Mouse (Mus musculus) lung, embryonic 15.5 days (tissue): ENCODE data around the gene Tmco1. TPM values are rescaled to one million over a fixed set of nuclear protein-coding genes. Genes with fewer than 3 reads are reported as not detected.
A peak's percentile ranks its signal among the peaks of the same experiment; 100 is the strongest.
"Not testable (repeated sequence)": the region's sequence is repeated elsewhere in the genome, so short reads cannot be mapped to it uniquely, and the experiment has no call there.

Experiments used
- ATAC-seq: fragments of 200-750 bp; cut with Nextera tagmentation; 2 replicates; pipeline ENCODE4 v1.8.0; 2017; ENCODE audit warnings: moderate number of reproducible peaks, borderline replicate concordance; ENCODE audit not compliant: low FRiP score, low TSS enrichment; ENCODE audit errors: extremely low read depth
- H3K27ac ChIP-seq: fragments of 300-500 bp; sonication (generic); 2 replicates; pipeline ENCODE4 v1.5.1; 2015; ENCODE audit warnings: moderate library complexity, mild to moderate bottlenecking, inconsistent platforms
- H3K27me3 ChIP-seq: fragments of 300-500 bp; sonication (generic); 2 replicates; pipeline ENCODE4 v1.6.1; 2015; ENCODE audit warnings: inconsistent platforms
- H3K36me3 ChIP-seq: fragments of 300-500 bp; sonication (generic); 2 replicates; pipeline ENCODE4 v1.6.1; 2015; ENCODE audit warnings: inconsistent platforms
- H3K4me1 ChIP-seq: fragments of 300-500 bp; sonication (generic); 2 replicates; pipeline ENCODE4 v1.6.1; 2015; ENCODE audit warnings: inconsistent platforms
- H3K4me2 ChIP-seq: fragments of 300-500 bp; sonication (generic); 2 replicates; pipeline ENCODE4 v1.6.1; 2015; ENCODE audit warnings: inconsistent platforms, mild to moderate bottlenecking, moderate library complexity
- H3K4me3 ChIP-seq: fragments of 300-500 bp; sonication (generic); 2 replicates; pipeline ENCODE4 v1.5.1; 2015; ENCODE audit warnings: mild to moderate bottlenecking, inconsistent platforms
- H3K9ac ChIP-seq: fragments of 300-500 bp; sonication (generic); 2 replicates; pipeline ENCODE4 v1.6.1; 2015; ENCODE audit warnings: inconsistent platforms
- H3K9me3 ChIP-seq: fragments of 300-500 bp; sonication (generic); 2 replicates; pipeline ENCODE4 v1.6.1; 2016; ENCODE audit warnings: inconsistent platforms
- WGBS: fragments of 180-500 bp; shearing (Covaris S2); methylation state at CpG from one replicate; pipeline ENCODE4 v1.1.7; 2015; 5-methylcytosine and 5-hydroxymethylcytosine counted together
- polyA plus RNA-seq: library from polyadenylated mRNA; unstranded; fragments of >200 nt; fragmentation: Nextera tagmentation; extraction: Ambion mirVana; gene quantifications from 2 replicates; pipeline ENCODE4 v1.2.1, GENCODE M21; 2015

The Tmco1 gene
- polyA plus RNA-seq, 1 experiment from 2014 or later = 101 TPM

DNA sequence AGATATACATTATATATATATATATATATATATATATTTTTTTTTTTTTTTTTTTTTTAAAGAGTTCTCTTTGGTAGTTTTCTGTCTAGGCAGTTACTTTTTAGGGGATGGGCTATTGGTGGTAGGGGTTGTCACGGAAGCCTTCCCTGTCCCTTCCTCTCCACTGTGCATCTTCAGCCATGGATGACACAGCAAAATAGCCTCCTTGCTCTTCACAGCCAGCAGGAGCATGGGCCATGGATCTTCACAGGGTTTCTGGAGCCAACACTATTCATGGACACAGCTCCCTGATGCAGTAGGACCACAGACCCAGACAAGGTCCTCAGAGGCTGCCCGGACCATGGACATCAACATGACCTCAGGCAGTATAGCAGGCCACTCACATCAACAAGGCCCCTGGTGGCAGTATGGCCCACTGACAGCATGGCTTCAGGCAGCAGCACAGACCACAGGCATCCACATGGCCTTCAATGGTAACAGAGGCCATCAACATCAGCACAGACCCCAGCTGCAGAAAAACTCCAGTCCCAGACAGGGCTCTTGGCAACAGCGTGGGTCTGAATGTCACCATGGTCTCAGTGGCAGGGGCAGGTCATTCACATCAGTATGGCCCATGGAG is 32.8 kb downstream of the Tmco1 start:
- H3K4me1 ChIP-seq = no peaks in the 10 kb centered on the region
- 0 out of 2 replicates have a peak, but pooled peaks have one; percentile 7 for ATAC-seq
- WGBS = 90% methylated on average over 3 of the region's 3 CpGs
- H3K36me3 ChIP-seq = no peaks in the 10 kb centered on the region
- H3K9ac ChIP-seq = no peak overlapping the region
- H3K27me3 ChIP-seq = 0 out of 2 replicates have a peak, but pooled peaks cover 4% of the 10 kb centered on the region
- H3K4me2 ChIP-seq = peak overlapping the region; percentile 92; the same call in 1 of the 2 replicates
- H3K27ac ChIP-seq = no peak overlapping the region
- H3K4me3 ChIP-seq = no peak overlapping the region
- H3K9me3 ChIP-seq = no peaks in the 10 kb centered on the region

- no peak overlapping the region for H3K4me2 ChIP-seq
- WGBS = 85% methylated on average over 10 of the region's 10 CpGs
- no peak overlapping the region for H3K9ac ChIP-seq
- H3K36me3 ChIP-seq = no peaks in the 10 kb centered on the region
- H3K27ac ChIP-seq = no peak overlapping the region
- ATAC-seq = no peak
- no peaks in the 10 kb centered on the region for H3K9me3 ChIP-seq
- no peak overlapping the region for H3K4me3 ChIP-seq
- H3K27me3 ChIP-seq = 0 out of 2 replicates have a peak, but pooled peaks cover 4% of the 10 kb centered on the region
- H3K4me1 ChIP-seq = no peaks in the 10 kb centered on the region
Measured at GRCm38 (mm10) chr1:167342831-167343230, 34.7 kb downstream of the Tmco1 start.

DNA sequence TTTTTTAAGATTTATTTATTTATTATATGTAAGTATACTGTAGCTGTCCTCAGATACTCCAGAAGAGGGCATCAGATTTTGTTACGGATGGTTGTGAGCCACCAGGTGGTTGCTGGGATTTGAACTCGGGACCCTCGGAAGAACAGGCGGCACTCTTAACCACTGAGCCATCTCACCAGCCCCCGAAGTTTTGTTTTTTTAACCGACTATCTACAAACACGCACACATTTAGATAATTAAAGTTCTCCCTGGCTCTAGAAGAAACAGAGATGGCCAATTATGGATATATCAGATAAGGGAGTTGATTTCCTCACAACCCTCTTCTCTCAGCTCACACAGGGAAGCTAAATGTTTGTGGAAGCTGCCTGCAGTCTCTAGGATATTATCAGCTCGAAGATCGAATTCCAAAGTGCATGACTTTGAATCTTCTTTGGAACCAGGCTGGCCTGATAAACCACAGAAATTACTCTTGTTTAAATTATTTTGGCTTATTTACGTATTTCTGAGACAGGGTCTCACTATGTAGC is 37.9 kb downstream of the Tmco1 start:
- H3K9me3 ChIP-seq, H3K4me1 ChIP-seq, H3K27me3 ChIP-seq, H3K27ac ChIP-seq, H3K4me3 ChIP-seq, H3K4me2 ChIP-seq, ATAC-seq, H3K36me3 ChIP-seq, H3K9ac ChIP-seq: not testable (repeated sequence)
- 81% methylated on average over 10 of the region's 10 CpGs for WGBS

- H3K27me3 ChIP-seq, H3K36me3 ChIP-seq, H3K9me3 ChIP-seq, H3K27ac ChIP-seq, H3K9ac ChIP-seq, H3K4me3 ChIP-seq, H3K4me1 ChIP-seq, ATAC-seq: not testable (repeated sequence)
- H3K4me2 ChIP-seq = peak overlapping the region; percentile 94; the same call in 1 of the 2 replicates
- WGBS = 58% methylated on average over 3 of the region's 3 CpGs
Measured at GRCm38 (mm10) chr1:167349206-167349605, 41.0 kb downstream of the Tmco1 start.

GRCm38 (mm10) chr1:167349815-167350596 is 41.8 kb downstream of the Tmco1 start, which contains the start of gene Aldh9a1:
Aldh9a1 (plus strand) TSS chr1:167349991.
- 0 out of 2 replicates have a peak, but pooled peaks cover 2% of the 10 kb centered on the region for H3K4me1 ChIP-seq
- H3K36me3 ChIP-seq = peaks cover 8% of the 10 kb centered on the region; the same call in 1 of the 2 replicates
- peak within 1 kb of the TSS; percentile 81 for H3K27ac ChIP-seq
- peak within 1 kb of the TSS; percentile 94 for H3K4me2 ChIP-seq
- H3K27me3 ChIP-seq = no peaks in the 10 kb centered on the region
- H3K9ac ChIP-seq = peak within 1 kb of the TSS; percentile 63
- no peaks in the 10 kb centered on the region for H3K9me3 ChIP-seq
- H3K4me3 ChIP-seq = peak within 1 kb of the TSS; percentile 87
- WGBS = under 1% methylated on average over 55 of the region's 55 CpGs
- ATAC-seq = peak; percentile 99

DNA sequence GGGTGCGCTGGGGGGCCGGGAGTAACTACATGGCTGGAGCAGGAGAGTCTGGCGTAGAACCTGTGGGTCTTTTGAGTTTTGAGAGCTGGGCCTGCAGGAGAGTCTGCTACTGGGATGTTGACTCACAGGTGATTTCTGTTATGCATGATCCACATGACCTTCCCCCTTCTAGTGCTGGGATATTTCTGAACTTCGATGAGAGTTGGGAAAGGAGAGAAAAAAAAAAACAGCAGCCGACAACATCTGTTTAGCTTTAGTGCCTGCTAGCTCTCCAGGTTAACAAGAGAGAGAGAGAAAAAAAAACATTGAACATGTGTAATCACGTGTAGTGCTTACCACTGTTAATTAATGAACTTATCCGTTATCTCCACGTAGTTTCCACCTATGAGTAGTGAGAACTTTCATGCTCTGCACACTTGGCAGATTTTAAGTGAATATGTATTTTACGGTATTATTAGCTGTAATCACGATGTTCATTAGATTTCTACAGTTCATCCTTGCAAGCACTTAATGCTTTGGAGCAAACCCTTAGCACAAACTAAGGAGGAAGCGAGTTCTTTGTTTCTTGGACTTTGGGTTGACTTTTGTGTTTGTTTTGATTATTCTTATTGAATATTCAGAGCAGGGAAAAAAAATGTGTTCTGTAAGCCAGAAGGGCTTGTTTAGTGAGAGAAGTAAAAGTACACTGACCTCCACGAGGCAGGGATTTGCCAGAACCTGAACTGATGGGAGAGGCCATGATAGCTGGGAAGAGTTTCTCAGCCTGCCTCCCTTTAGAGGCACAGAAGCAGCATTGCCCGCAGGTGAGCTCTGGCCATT is 42.6 kb downstream of the Tmco1 start:
- no peak for ATAC-seq
- Histone ChIP-seq H3K9me3 (no peaks in the 10 kb centered on the region), H3K36me3 (peaks cover 15% of the 10 kb centered on the region; the same call in 1 of the 2 replicates), H3K27me3 (no peaks in the 10 kb centered on the region), H3K27ac (peak overlapping the region; percentile 81), H3K4me2 (peak overlapping the region; percentile 94), H3K4me1 (0 out of 2 replicates have a peak, but pooled peaks cover 2% of the 10 kb centered on the region), H3K4me3 (peak overlapping the region; percentile 87), H3K9ac (peak overlapping the region; percentile 63)
- WGBS = 30% methylated on average over 13 of the region's 13 CpGs

- ATAC-seq = no peak
- Histone ChIP-seq H3K9me3 (no peaks in the 10 kb centered on the region), H3K36me3 (peaks cover 27% of the 10 kb centered on the region; the same call in 1 of the 2 replicates), H3K27ac (no peak overlapping the region), H3K4me1 (0 out of 2 replicates have a peak, but pooled peaks cover 2% of the 10 kb centered on the region), H3K4me3 (no peak overlapping the region), H3K4me2 (no peak overlapping the region), H3K27me3 (no peaks in the 10 kb centered on the region), H3K9ac (no peak overlapping the region)
- 82% methylated on average over 14 of the region's 14 CpGs for WGBS
Measured at GRCm38 (mm10) chr1:167352403-167352802, 44.2 kb downstream of the Tmco1 start.

DNA sequence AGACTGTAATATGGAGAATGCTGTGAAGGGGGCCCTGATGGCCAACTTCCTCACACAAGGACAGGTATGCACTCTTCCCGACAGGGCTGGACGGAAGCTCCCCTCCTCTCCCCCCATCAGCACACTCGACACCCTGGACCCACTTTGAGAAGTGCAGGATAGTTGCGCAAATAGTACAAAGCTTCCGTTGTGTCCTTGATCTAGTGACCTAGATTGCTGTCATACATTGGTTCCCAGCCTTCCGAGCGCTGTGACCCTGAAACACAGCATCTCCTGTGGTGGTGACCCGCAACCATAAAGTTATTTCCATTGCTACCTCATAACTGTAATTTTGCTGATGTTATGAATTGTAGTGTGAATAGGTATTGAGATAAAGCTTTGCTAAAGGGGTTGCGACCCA is 49.2 kb downstream of the Tmco1 start:
- H3K27ac ChIP-seq = no peak overlapping the region
- no peak overlapping the region for H3K4me3 ChIP-seq
- peaks cover 37% of the 10 kb centered on the region for H3K36me3 ChIP-seq
- 88% methylated on average over 9 of the region's 9 CpGs for WGBS
- no peaks in the 10 kb centered on the region for H3K4me1 ChIP-seq
- H3K9ac ChIP-seq = no peak overlapping the region
- no peak for ATAC-seq
- H3K9me3 ChIP-seq = no peaks in the 10 kb centered on the region
- no peaks in the 10 kb centered on the region for H3K27me3 ChIP-seq
- no peak overlapping the region for H3K4me2 ChIP-seq

DNA sequence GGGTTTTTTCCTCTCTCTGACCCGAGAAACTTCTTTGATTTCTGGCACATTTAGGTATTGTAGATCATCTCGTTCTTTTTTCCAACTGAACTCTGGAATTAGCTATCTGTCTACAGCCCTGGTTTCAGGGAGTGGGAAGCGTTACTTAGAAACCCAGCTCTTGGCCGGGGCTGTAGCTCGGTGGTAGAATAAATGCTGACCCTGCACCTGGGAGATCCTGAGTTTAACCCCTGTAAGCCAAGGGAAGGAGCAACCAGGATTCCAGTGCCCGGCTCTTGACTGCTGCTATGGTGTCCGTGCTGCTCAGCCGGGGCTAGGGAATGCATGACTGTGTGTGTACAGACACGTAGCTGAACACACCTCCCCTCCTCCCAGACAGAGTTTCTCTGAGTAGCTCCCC is 50.6 kb downstream of the Tmco1 start:
- H3K9ac ChIP-seq = no peak overlapping the region
- no peaks in the 10 kb centered on the region for H3K4me1 ChIP-seq
- 79% methylated on average over 9 of the region's 9 CpGs for WGBS
- no peak overlapping the region for H3K27ac ChIP-seq
- H3K9me3 ChIP-seq = no peaks in the 10 kb centered on the region
- no peak overlapping the region for H3K4me2 ChIP-seq
- H3K36me3 ChIP-seq = peaks cover 36% of the 10 kb centered on the region
- H3K4me3 ChIP-seq = no peak overlapping the region
- ATAC-seq = no peak
- H3K27me3 ChIP-seq = no peaks in the 10 kb centered on the region

DNA sequence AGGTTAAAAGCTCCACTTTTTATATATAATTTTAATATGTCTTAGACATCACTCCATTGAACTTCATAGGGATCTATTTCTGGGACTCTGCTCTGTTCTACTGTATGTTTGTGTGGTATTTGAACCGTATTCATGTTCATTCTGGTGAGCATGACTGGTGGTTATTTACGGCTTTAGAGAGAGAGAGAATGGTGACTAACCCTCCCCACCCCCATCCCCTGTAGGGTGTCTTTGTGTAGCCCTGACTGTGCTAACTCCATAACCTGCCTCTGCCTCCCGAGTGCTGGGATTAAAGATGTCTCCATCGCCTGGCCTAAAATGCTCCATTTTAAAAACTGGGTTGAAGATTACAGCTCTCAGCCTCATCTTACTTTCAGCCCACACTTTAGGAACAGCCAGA is 52.1 kb downstream of the Tmco1 start:
- no peak for ATAC-seq
- Histone ChIP-seq H3K27ac (no peak overlapping the region), H3K9me3 (no peaks in the 10 kb centered on the region)

GRCm38 (mm10) chr1:167362819-167363218 is 54.6 kb downstream of the Tmco1 start:
- H3K36me3 ChIP-seq = peaks cover 13% of the 10 kb centered on the region; the same call in 1 of the 2 replicates
- no peak overlapping the region for H3K4me3 ChIP-seq
- WGBS = 78% methylated on average over 4 of the region's 4 CpGs
- no peak overlapping the region for H3K4me2 ChIP-seq
- H3K9ac ChIP-seq = no peak overlapping the region
- no peak for ATAC-seq
- H3K9me3 ChIP-seq = no peaks in the 10 kb centered on the region
- no peak overlapping the region for H3K27ac ChIP-seq
- no peaks in the 10 kb centered on the region for H3K4me1 ChIP-seq
- no peaks in the 10 kb centered on the region for H3K27me3 ChIP-seq

More for the DNA sequence above, 52.1 kb downstream of the Tmco1 start:
- Histone ChIP-seq H3K27me3 (no peaks in the 10 kb centered on the region), H3K36me3 (peaks cover 27% of the 10 kb centered on the region), H3K9ac (no peak overlapping the region), H3K4me3 (no peak overlapping the region), H3K4me1 (no peaks in the 10 kb centered on the region), H3K4me2 (no peak overlapping the region)
- WGBS = 89% methylated on average over 4 of the region's 4 CpGs
